Mouse (Mus musculus): ENCODE results near the gene Ppp3ca. TPM values are rescaled to one million over a fixed set of nuclear protein-coding genes. Genes with fewer than 3 reads are reported as not detected.

Ppp3ca gene
- polyA plus RNA-seq, 1 experiment from 2014 or later = 56.8 TPM

DNA sequence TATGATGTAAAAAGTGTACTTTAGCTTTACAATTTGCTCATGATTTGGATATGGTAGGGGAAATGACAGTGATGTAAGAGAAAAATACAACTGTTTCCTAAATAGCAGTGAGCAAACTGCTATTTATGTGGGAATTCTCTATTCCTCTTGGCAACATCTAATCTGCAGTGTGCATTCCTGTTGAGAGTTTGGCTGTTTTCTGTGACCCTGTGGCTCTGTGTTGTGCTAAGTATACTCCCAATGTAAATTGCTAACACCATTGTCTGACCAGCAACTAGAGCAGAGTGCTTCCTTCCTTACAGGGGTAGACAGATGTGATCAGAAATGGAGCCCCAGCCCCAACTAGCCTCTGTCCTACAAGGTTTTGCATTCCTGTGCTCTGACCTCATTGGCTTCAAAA, 263.1 kb downstream of the Ppp3ca start:
- H3K27me3 ChIP-seq (ENCODE audit: control insufficient read depth, insufficient read depth, low read length) = no peaks in the 10 kb centered on the region
- no peaks in the 10 kb centered on the region for H3K9me3 ChIP-seq (ENCODE audit: control insufficient read depth, low read depth, low read length)
- H3K9ac ChIP-seq (replicated peaks; ENCODE audit: low read depth, low read length) = no peak overlapping the region
- no peak overlapping the region for H3K4me3 ChIP-seq (ENCODE audit: low read depth, low read length)
- H3K27ac ChIP-seq (ENCODE audit: low read length) = no peak overlapping the region
- no peaks in the 10 kb centered on the region for H3K4me1 ChIP-seq (ENCODE audit: control insufficient read depth, insufficient read depth, low read length)
- no peak for ATAC-seq (ENCODE audit: insufficient number of reproducible peaks, insufficient read depth, low FRiP score, low read depth)
- no peak overlapping the region for H3K4me2 ChIP-seq (replicated peaks; ENCODE audit: low read depth, low read length)
- H3K36me3 ChIP-seq (ENCODE audit: control insufficient read depth, insufficient read depth, low read length) = no peaks in the 10 kb centered on the region; the same call in 1 of the 2 replicates

DNA sequence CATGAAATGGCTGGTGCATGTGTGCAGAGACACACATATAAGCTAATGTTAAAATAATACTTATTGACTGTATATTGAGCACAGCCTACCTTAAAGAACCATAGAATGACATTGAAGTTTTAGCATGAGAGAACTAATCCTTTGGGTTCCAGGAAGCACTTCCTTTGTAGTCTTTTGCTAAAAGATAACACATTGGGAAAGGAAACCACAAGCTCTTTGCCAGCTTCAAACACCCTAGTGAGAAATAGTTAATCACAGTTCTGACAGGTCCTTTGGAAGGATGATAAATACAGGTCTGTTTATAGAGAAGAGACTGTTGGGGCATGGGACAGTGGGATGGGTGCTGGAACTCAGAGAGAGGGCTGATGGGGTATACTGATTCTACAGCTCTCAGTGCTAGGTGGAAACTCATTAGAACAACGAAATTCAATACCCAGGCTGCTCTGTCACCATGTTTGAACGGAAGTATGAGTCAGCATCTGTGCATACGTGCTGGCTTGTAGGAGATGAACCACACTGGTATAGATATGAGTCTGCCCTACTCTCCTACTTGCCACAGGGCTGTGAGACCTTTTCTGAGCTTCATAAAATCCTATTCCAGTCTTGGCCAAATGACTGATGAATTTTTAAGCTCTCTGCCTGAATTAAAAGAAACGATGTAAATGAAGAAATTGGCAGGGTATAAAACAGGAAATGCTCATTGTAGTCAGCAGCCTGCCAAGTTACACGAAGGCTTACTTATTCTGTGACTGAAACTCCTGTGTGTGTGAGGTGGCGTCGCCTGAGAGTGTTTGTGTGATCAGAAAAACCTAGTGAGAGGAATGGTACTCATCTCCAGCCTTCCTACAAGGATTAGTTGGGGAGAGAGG, 271.0 kb downstream of the Ppp3ca start:
- ATAC-seq (ENCODE audit: insufficient number of reproducible peaks, insufficient read depth, low FRiP score, low read depth) = no peak
- Histone ChIP-seq H3K4me1 (ENCODE audit: control insufficient read depth, insufficient read depth, low read length) (no peaks in the 10 kb centered on the region), H3K9ac (replicated peaks; ENCODE audit: low read depth, low read length) (no peak overlapping the region), H3K4me2 (replicated peaks; ENCODE audit: low read depth, low read length) (no peak overlapping the region), H3K4me3 (ENCODE audit: low read depth, low read length) (no peak overlapping the region), H3K9me3 (ENCODE audit: control insufficient read depth, low read depth, low read length) (no peaks in the 10 kb centered on the region), H3K27me3 (ENCODE audit: control insufficient read depth, insufficient read depth, low read length) (no peaks in the 10 kb centered on the region), H3K36me3 (ENCODE audit: control insufficient read depth, insufficient read depth, low read length) (no peaks in the 10 kb centered on the region), H3K27ac (ENCODE audit: low read length) (no peak overlapping the region)
- WGBS = 63% methylated on average over 7 of the region's 7 CpGs

DNA sequence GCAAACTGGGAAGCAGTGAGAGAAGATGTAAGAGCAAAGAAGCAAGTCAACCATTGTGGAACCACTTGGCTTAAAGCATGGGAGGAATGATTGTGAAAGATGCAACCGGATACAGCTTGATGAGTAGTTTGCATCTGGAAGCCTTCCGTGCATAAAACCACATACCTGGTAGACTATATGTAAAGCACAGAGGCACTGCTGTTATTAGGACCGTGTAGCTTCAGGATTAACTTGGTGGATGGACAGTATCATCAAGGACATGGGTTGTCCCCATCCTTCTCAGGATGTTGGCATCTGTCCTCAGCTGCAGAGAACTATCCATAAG, 271.6 kb downstream of the Ppp3ca start:
- H3K4me3 ChIP-seq (ENCODE audit: low read depth, low read length) = no peak overlapping the region
- H3K27me3 ChIP-seq (ENCODE audit: control insufficient read depth, insufficient read depth, low read length) = no peaks in the 10 kb centered on the region
- H3K4me1 ChIP-seq (ENCODE audit: control insufficient read depth, insufficient read depth, low read length) = no peaks in the 10 kb centered on the region
- no peak overlapping the region for H3K4me2 ChIP-seq (replicated peaks; ENCODE audit: low read depth, low read length)
- H3K27ac ChIP-seq (ENCODE audit: low read length) = no peak overlapping the region
- no peak overlapping the region for H3K9ac ChIP-seq (replicated peaks; ENCODE audit: low read depth, low read length)
- no peaks in the 10 kb centered on the region for H3K9me3 ChIP-seq (ENCODE audit: control insufficient read depth, low read depth, low read length)
- H3K36me3 ChIP-seq (ENCODE audit: control insufficient read depth, insufficient read depth, low read length) = no peaks in the 10 kb centered on the region
- 97% methylated on average over 3 of the region's 3 CpGs for WGBS
- ATAC-seq (ENCODE audit: insufficient number of reproducible peaks, insufficient read depth, low FRiP score, low read depth) = no peak

DNA sequence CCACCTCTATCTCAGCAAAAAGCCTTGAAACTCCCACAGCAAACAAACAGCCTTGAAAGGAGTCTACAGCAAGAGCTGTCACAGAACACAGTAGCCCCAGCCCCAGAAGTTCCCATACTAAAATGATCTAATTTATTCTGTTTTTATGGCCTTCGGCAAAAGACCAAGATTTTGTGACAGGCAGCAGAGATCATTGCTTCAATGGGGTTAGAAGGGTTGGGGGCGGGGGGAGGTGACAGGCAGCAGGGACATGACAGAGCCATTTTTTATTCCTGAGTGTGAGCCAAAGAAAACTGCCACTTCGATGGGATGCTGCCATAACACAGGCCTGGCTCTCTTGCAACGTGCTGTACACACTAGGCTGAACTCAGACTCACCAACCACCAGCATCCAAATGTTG, 275.6 kb downstream of the Ppp3ca start:
- H3K36me3 ChIP-seq (ENCODE audit: control insufficient read depth, insufficient read depth, low read length) = no peaks in the 10 kb centered on the region
- no peaks in the 10 kb centered on the region for H3K27me3 ChIP-seq (ENCODE audit: control insufficient read depth, insufficient read depth, low read length)
- H3K9ac ChIP-seq (replicated peaks; ENCODE audit: low read depth, low read length) = no peak overlapping the region
- H3K27ac ChIP-seq (ENCODE audit: low read length) = no peak overlapping the region
- WGBS = 77% methylated on average over 4 of the region's 4 CpGs
- H3K9me3 ChIP-seq (ENCODE audit: control insufficient read depth, low read depth, low read length) = no peaks in the 10 kb centered on the region
- H3K4me2 ChIP-seq (replicated peaks; ENCODE audit: low read depth, low read length) = no peak overlapping the region
- no peaks in the 10 kb centered on the region for H3K4me1 ChIP-seq (ENCODE audit: control insufficient read depth, insufficient read depth, low read length)
- ATAC-seq (ENCODE audit: insufficient number of reproducible peaks, insufficient read depth, low FRiP score, low read depth) = no peak
- H3K4me3 ChIP-seq (ENCODE audit: low read depth, low read length) = no peak overlapping the region

DNA sequence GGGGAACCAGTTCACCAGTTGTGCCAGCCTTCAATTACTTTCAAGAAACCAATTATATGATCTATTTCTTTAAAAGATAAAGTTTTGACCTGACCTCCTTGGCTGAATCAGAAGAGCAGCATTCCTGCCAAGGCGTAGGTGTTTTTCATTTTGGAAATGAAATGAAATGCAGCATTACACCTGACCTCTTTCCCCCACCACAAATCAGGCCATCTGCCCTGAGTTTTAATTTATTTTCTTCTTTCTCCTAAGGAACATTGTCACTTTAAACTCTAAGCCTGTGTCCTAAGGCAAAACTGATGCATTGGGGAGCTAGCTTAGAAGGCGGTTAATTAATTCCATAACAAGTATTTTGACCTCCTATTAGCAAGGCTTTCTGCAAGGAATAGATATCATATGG, 276.7 kb downstream of the Ppp3ca start:
- Histone ChIP-seq H3K4me1 (ENCODE audit: control insufficient read depth, insufficient read depth, low read length) (no peaks in the 10 kb centered on the region), H3K27me3 (ENCODE audit: control insufficient read depth, insufficient read depth, low read length) (no peaks in the 10 kb centered on the region), H3K4me3 (ENCODE audit: low read depth, low read length) (no peak overlapping the region), H3K9me3 (ENCODE audit: control insufficient read depth, low read depth, low read length) (no peaks in the 10 kb centered on the region), H3K27ac (ENCODE audit: low read length) (no peak overlapping the region), H3K9ac (replicated peaks; ENCODE audit: low read depth, low read length) (no peak overlapping the region), H3K4me2 (replicated peaks; ENCODE audit: low read depth, low read length) (no peak overlapping the region), H3K36me3 (ENCODE audit: control insufficient read depth, insufficient read depth, low read length) (no peaks in the 10 kb centered on the region)
- ATAC-seq (ENCODE audit: insufficient number of reproducible peaks, insufficient read depth, low FRiP score, low read depth) = no peak
- 88% methylated on average over 2 of the region's 2 CpGs for WGBS

DNA sequence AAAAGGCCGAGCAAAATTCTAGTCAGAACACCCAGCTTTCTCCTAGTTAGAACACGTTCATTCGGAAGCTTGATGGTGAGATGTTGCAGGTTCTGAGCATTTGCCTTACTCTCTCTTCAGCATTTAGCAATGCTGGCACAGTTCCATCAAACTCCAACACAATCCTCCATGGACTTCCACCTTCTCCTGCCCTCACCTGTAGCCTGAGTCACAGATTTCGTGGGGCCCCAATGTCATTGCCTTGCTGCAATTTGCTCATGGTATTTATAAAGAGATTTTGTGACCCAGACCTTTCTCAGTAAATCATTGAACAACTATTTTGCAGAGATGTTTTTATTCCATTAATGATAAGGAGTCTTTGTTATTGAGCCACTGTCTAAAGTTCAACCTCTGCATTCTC, 278.2 kb downstream of the Ppp3ca start:
- Histone ChIP-seq H3K9me3 (ENCODE audit: control insufficient read depth, low read depth, low read length) (no peaks in the 10 kb centered on the region), H3K27ac (ENCODE audit: low read length) (no peak overlapping the region), H3K36me3 (ENCODE audit: control insufficient read depth, insufficient read depth, low read length) (no peaks in the 10 kb centered on the region), H3K4me2 (replicated peaks; ENCODE audit: low read depth, low read length) (no peak overlapping the region), H3K9ac (replicated peaks; ENCODE audit: low read depth, low read length) (no peak overlapping the region), H3K4me1 (ENCODE audit: control insufficient read depth, insufficient read depth, low read length) (no peaks in the 10 kb centered on the region), H3K27me3 (ENCODE audit: control insufficient read depth, insufficient read depth, low read length) (no peaks in the 10 kb centered on the region), H3K4me3 (ENCODE audit: low read depth, low read length) (no peak overlapping the region)
- ATAC-seq (ENCODE audit: insufficient number of reproducible peaks, insufficient read depth, low FRiP score, low read depth) = no peak
- WGBS = 73% methylated on average over 4 of the region's 4 CpGs

DNA sequence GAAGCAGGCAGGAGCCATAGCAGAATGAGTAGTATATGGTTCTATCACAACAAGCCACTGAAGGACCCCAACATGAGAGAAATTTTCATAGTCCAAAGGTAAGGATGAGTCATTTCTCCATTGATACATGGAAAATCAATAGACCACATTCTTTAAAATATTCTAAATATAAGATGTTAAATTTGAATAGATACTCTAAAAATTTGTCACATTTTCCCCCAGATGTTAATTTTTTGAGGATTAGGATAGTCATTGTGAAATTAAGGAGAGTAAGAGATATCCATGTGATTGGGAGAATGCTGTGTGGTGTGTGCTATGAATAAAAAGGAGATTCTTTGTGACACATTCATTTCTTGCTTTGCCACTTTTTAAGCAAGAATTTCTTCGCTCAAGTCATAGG, 281.9 kb downstream of the Ppp3ca start:
- Histone ChIP-seq H3K4me2 (replicated peaks; ENCODE audit: low read depth, low read length) (no peak overlapping the region), H3K9me3 (ENCODE audit: control insufficient read depth, low read depth, low read length) (no peaks in the 10 kb centered on the region), H3K27ac (ENCODE audit: low read length) (no peak overlapping the region), H3K4me3 (ENCODE audit: low read depth, low read length) (no peak overlapping the region), H3K9ac (replicated peaks; ENCODE audit: low read depth, low read length) (no peak overlapping the region), H3K27me3 (ENCODE audit: control insufficient read depth, insufficient read depth, low read length) (no peaks in the 10 kb centered on the region), H3K4me1 (ENCODE audit: control insufficient read depth, insufficient read depth, low read length) (no peaks in the 10 kb centered on the region), H3K36me3 (ENCODE audit: control insufficient read depth, insufficient read depth, low read length) (no peaks in the 10 kb centered on the region)
- ATAC-seq (ENCODE audit: insufficient number of reproducible peaks, insufficient read depth, low FRiP score, low read depth) = no peak
- 91% methylated on average over 1 of the region's 1 CpGs for WGBS

DNA sequence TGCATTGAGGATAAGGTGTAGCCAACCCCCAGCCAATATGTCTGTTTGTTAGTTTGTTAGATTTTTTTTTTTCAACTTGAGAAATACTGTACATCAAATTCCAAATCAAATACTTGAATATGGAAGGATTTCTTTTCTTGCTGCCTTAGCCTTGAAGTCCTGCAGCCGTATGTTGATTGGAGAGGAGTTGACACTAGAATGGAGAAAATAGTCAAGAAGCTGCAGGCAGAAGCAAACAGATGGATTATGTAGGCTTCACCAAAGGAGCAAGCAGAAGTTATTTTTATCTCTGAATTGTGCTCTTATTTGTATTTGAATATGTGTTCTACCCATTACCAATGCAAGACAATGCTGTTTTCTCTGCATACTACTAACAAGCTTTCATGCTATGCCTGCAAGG, 282.9 kb downstream of the Ppp3ca start:
- no peak overlapping the region for H3K9ac ChIP-seq (replicated peaks; ENCODE audit: low read depth, low read length)
- H3K4me1 ChIP-seq (ENCODE audit: control insufficient read depth, insufficient read depth, low read length) = no peaks in the 10 kb centered on the region
- WGBS = 72% methylated on average over 1 of the region's 1 CpGs
- no peak overlapping the region for H3K27ac ChIP-seq (ENCODE audit: low read length)
- no peaks in the 10 kb centered on the region for H3K9me3 ChIP-seq (ENCODE audit: control insufficient read depth, low read depth, low read length)
- H3K4me3 ChIP-seq (ENCODE audit: low read depth, low read length) = no peak overlapping the region
- H3K27me3 ChIP-seq (ENCODE audit: control insufficient read depth, insufficient read depth, low read length) = no peaks in the 10 kb centered on the region
- no peak overlapping the region for H3K4me2 ChIP-seq (replicated peaks; ENCODE audit: low read depth, low read length)
- ATAC-seq (ENCODE audit: insufficient number of reproducible peaks, insufficient read depth, low FRiP score, low read depth) = no peak
- H3K36me3 ChIP-seq (ENCODE audit: control insufficient read depth, insufficient read depth, low read length) = no peaks in the 10 kb centered on the region

DNA sequence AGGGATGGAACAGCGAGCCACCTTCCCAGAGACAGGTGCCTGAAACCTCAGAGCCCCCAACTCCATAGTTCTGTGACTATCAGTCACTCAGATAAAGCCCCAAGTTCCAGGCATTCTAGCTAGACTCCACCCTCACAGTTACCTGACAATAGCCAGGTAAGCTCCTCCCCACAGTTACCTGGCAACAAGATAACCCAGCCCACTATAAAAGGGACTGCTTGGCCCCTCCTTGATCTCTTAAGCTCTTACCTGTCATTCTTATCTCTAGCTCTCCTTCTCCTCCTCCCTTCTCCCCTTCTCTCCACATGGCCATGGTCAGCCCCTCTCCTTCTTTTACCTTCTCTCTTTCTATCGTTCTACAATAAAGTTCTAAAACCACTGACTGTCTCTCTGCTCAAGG, 285.1 kb downstream of the Ppp3ca start:
- Histone ChIP-seq H3K4me2 (replicated peaks; ENCODE audit: low read depth, low read length) (no peak overlapping the region), H3K36me3 (ENCODE audit: control insufficient read depth, insufficient read depth, low read length) (no peaks in the 10 kb centered on the region), H3K4me1 (ENCODE audit: control insufficient read depth, insufficient read depth, low read length) (no peaks in the 10 kb centered on the region), H3K4me3 (ENCODE audit: low read depth, low read length) (no peak overlapping the region), H3K27ac (ENCODE audit: low read length) (no peak overlapping the region), H3K27me3 (ENCODE audit: control insufficient read depth, insufficient read depth, low read length) (no peaks in the 10 kb centered on the region), H3K9me3 (ENCODE audit: control insufficient read depth, low read depth, low read length) (no peaks in the 10 kb centered on the region), H3K9ac (replicated peaks; ENCODE audit: low read depth, low read length) (no peak overlapping the region)
- ATAC-seq (ENCODE audit: insufficient number of reproducible peaks, insufficient read depth, low FRiP score, low read depth) = peak; percentile 63; the same call in 1 of the 2 replicates
- 76% methylated on average over 2 of the region's 2 CpGs for WGBS
